In genomic region chr8:83995973-83996372, GRCm38 (mm10) we compare ENCODE assay signal across 9 mouse cellular contexts. TPM values are rescaled to one million over a fixed set of nuclear protein-coding genes. Genes with fewer than 3 reads are reported as not detected.
DNase-seq lines count a peak whose midpoint lies in the region; ATAC-seq and TF ChIP-seq lines count a peak whose summit lies in the region.
"Had no signal": no experiment of that assay in that cellular context is flagged by ENCODE, and none has a peak within 500 bp of the region (broad histone marks: within the 10 kb centered on the region; RNA-seq: fewer than 3 reads in every experiment).

No protein-coding gene starts in this region.

- H3K27ac ChIP-seq in kidney, embryonic 14.5 days (ENCODE audit: low read depth, low read length), result peak overlapping the region; percentile 96
- no peak overlapping the region for H3K27ac ChIP-seq in brown adipose tissue, adult 24 weeks (replicated peaks; ENCODE audit: low read depth, low read length)
- peak overlapping the region; percentile 91; the same call in 1 of the 2 replicates for H3K27ac ChIP-seq in heart, postnatal 0 days (ENCODE audit: low read depth)
- peak overlapping the region; percentile 94 for H3K27ac ChIP-seq in midbrain, embryonic 10.5 days (replicated peaks)

- TF ChIP-seq CTCF in heart, postnatal 0 days (IDR thresholded peaks at IDR 0.05; ENCODE audit: low read depth), result no peak

- DNase-seq in kidney, postnatal 14 days, result no peak
- no peak for DNase-seq in heart, postnatal 0 days (ENCODE audit: low spot score)
- peak; percentile 26 for DNase-seq in midbrain, embryonic 10.5 days (ENCODE audit: low spot score)
- no peak for DNase-seq in urinary bladder, postnatal 14 days (ENCODE audit: low spot score)
- no peak for DNase-seq in layer of hippocampus, adult 9-10 months (ENCODE audit: low spot score)
- no peak for DNase-seq in layer of hippocampus, adult 9-11 months

- TF ChIP-seq EP300 in heart, postnatal 0 days (IDR thresholded peaks at IDR 0.05; ENCODE audit: low read depth), result no peak

- H3K27me3 ChIP-seq in kidney, embryonic 14.5 days (ENCODE audit: control insufficient read depth, insufficient read depth, low read length), result no peaks in the 10 kb centered on the region; the same call in 1 of the 2 replicates
- H3K27me3 ChIP-seq in heart, postnatal 0 days (ENCODE audit: control insufficient read depth, insufficient read depth, low read length), result no peaks in the 10 kb centered on the region
- H3K27me3 ChIP-seq in midbrain, embryonic 10.5 days (ENCODE audit: low read depth, poor library complexity, severe bottlenecking), result peaks cover 34% of the 10 kb centered on the region

- peaks cover 20% of the 10 kb centered on the region for H3K4me1 ChIP-seq in kidney, embryonic 14.5 days (ENCODE audit: control insufficient read depth, insufficient read depth, low read length)
- 0 out of 2 replicates have a peak, but pooled peaks cover 7% of the 10 kb centered on the region for H3K4me1 ChIP-seq in brown adipose tissue, adult 24 weeks (ENCODE audit: control insufficient read depth, insufficient read depth, insufficient read length, low read length)
- 0 out of 2 replicates have a peak, but pooled peaks cover 5% of the 10 kb centered on the region for H3K4me1 ChIP-seq in heart, postnatal 0 days (ENCODE audit: control insufficient read depth, insufficient read depth)
- H3K4me1 ChIP-seq in midbrain, embryonic 10.5 days, result peaks cover 32% of the 10 kb centered on the region

- H3K4me3 ChIP-seq in kidney, embryonic 14.5 days (ENCODE audit: low read length), result peak overlapping the region; percentile 81
- H3K4me3 ChIP-seq in brown adipose tissue, adult 24 weeks (ENCODE audit: insufficient read depth, low read depth, low read length), result peak overlapping the region; percentile 85
- no peak overlapping the region for H3K4me3 ChIP-seq in heart, postnatal 0 days (ENCODE audit: low read depth, low read length)
- H3K4me3 ChIP-seq in midbrain, embryonic 10.5 days, result peak overlapping the region; percentile 87

- H3K9ac ChIP-seq in kidney, embryonic 14.5 days (ENCODE audit: low read depth, low read length), result peak overlapping the region; percentile 92; the same call in 1 of the 2 replicates
- H3K9ac ChIP-seq in heart, postnatal 0 days (replicated peaks; ENCODE audit: low read depth, low read length), result 0 out of 2 replicates have a peak overlapping the region, but pooled peaks have one; percentile 78

- H3K4me2 ChIP-seq in kidney, embryonic 14.5 days (replicated peaks; ENCODE audit: low read depth, low read length), result peak overlapping the region; percentile 70
- H3K4me2 ChIP-seq in heart, postnatal 0 days (ENCODE audit: low read depth, low read length), result peak overlapping the region; percentile 71

- H3K9me3 ChIP-seq in kidney, embryonic 14.5 days (ENCODE audit: control insufficient read depth, low read length), result no peaks in the 10 kb centered on the region
- H3K9me3 ChIP-seq in heart, postnatal 0 days (replicated peaks; ENCODE audit: control insufficient read depth, low read length), result no peaks in the 10 kb centered on the region
- no peaks in the 10 kb centered on the region for H3K9me3 ChIP-seq in midbrain, embryonic 10.5 days (replicated peaks)

- 16% methylated on average over 12 of the region's 12 CpGs for WGBS in kidney, embryonic 14.5 days
- 36% methylated on average over 12 of the region's 12 CpGs for WGBS in heart, postnatal 0 days
- WGBS in midbrain, embryonic 10.5 days, result 10% methylated on average over 12 of the region's 12 CpGs

- no peak; the same call in 1 of the 2 replicates for ATAC-seq in kidney, embryonic 14.5 days (ENCODE audit: low FRiP score, low TSS enrichment)
- no peak for ATAC-seq in heart, postnatal 0 days (ENCODE audit: insufficient read depth, low read depth)

- H3K36me3 ChIP-seq in kidney, embryonic 14.5 days (ENCODE audit: control insufficient read depth, insufficient read depth, low read length), result peaks cover 40% of the 10 kb centered on the region
- peaks cover 45% of the 10 kb centered on the region for H3K36me3 ChIP-seq in heart, postnatal 0 days (replicated peaks; ENCODE audit: control insufficient read depth, insufficient read depth, low read length)
- H3K36me3 ChIP-seq in midbrain, embryonic 10.5 days, result peaks cover 60% of the 10 kb centered on the region

RNA-seq across cellular contexts. Expression of gene Samd1, which starts 1.5 kb away (rescaled TPM):
- 17.9 and 31.9 TPM in 2 replicates for polyA plus RNA-seq in kidney, embryonic 14.5 days (2014; fragmentation: Nextera tagmentation; extraction: Ambion mirVana)
- 12.0 and 12.4 TPM in 2 replicates for polyA plus RNA-seq in brown adipose tissue, adult 24 weeks (2012; ENCODE audit: insufficient read depth, insufficient read length, missing spikeins)
- 46.3 and 52.0 TPM in 2 replicates for total RNA-seq in heart, postnatal 0 days (2014; rRNA removed; ENCODE audit: low replicate concordance)
- polyA plus RNA-seq in heart, postnatal 0 days (2015; fragmentation: Nextera tagmentation; extraction: Ambion mirVana), result 3.6 and 3.7 TPM in 2 replicates
- 8.0 and 8.5 TPM in 2 replicates for polyA plus RNA-seq in midbrain, embryonic 10.5 days (2016; fragmentation: Nextera tagmentation; extraction: Ambion mirVana)

RNA-seq across cellular contexts. Expression of gene 1700067K01Rik, which starts 5.3 kb away (rescaled TPM):
- polyA plus RNA-seq in kidney, embryonic 14.5 days (2014; fragmentation: Nextera tagmentation; extraction: Ambion mirVana), result 1.2 TPM in 2 replicates
- polyA plus RNA-seq in brown adipose tissue, adult 24 weeks (2012; ENCODE audit: insufficient read depth, insufficient read length, missing spikeins), result not detected in 2 replicates
- not detected in 2 replicates for total RNA-seq in heart, postnatal 0 days (2014; rRNA removed; ENCODE audit: low replicate concordance)
- 0.96 and 1.3 TPM in 2 replicates for polyA plus RNA-seq in heart, postnatal 0 days (2015; fragmentation: Nextera tagmentation; extraction: Ambion mirVana)
- polyA plus RNA-seq in midbrain, embryonic 10.5 days (2016; fragmentation: Nextera tagmentation; extraction: Ambion mirVana), result 0.68 and 0.99 TPM in 2 replicates
- total RNA-seq: heart, postnatal 36 days had no signal

RNA-seq across cellular contexts. Expression of gene 2210011C24Rik, which starts 16.0 kb away (rescaled TPM):
- polyA plus RNA-seq in kidney, embryonic 14.5 days (2014; fragmentation: Nextera tagmentation; extraction: Ambion mirVana), result 3.6 and 5.7 TPM in 2 replicates
- not detected in 2 replicates for polyA plus RNA-seq in brown adipose tissue, adult 24 weeks (2012; ENCODE audit: insufficient read depth, insufficient read length, missing spikeins)
- 17.8 TPM in 1 of 2 replicates, not detected in the other for total RNA-seq in heart, postnatal 0 days (2014; rRNA removed; ENCODE audit: low replicate concordance)
- 0.48 and 0.88 TPM in 2 replicates for polyA plus RNA-seq in heart, postnatal 0 days (2015; fragmentation: Nextera tagmentation; extraction: Ambion mirVana)
- polyA plus RNA-seq in midbrain, embryonic 10.5 days (2016; fragmentation: Nextera tagmentation; extraction: Ambion mirVana), result 0.20 and 0.67 TPM in 2 replicates

RNA-seq across cellular contexts. Expression of gene Prkaca, which starts 23.2 kb away (rescaled TPM):
- polyA plus RNA-seq in kidney, embryonic 14.5 days (2014; fragmentation: Nextera tagmentation; extraction: Ambion mirVana), result 123 and 124 TPM in 2 replicates
- polyA plus RNA-seq in brown adipose tissue, adult 24 weeks (2012; ENCODE audit: insufficient read depth, insufficient read length, missing spikeins), result 270 and 332 TPM in 2 replicates
- total RNA-seq in heart, postnatal 0 days (2014; rRNA removed; ENCODE audit: low replicate concordance), result 246 and 345 TPM in 2 replicates
- polyA plus RNA-seq in heart, postnatal 0 days (2015; fragmentation: Nextera tagmentation; extraction: Ambion mirVana), result 305 and 312 TPM in 2 replicates
- polyA plus RNA-seq in midbrain, embryonic 10.5 days (2016; fragmentation: Nextera tagmentation; extraction: Ambion mirVana), result 169 and 178 TPM in 2 replicates

RNA-seq across cellular contexts. Expression of gene Palm3, which starts 25.3 kb away (rescaled TPM):
- 5.9 and 7.4 TPM in 2 replicates for polyA plus RNA-seq in kidney, embryonic 14.5 days (2014; fragmentation: Nextera tagmentation; extraction: Ambion mirVana)
- not detected in 2 replicates for polyA plus RNA-seq in brown adipose tissue, adult 24 weeks (2012; ENCODE audit: insufficient read depth, insufficient read length, missing spikeins)
- total RNA-seq in heart, postnatal 0 days (2014; rRNA removed; ENCODE audit: low replicate concordance), result not detected in 2 replicates
- polyA plus RNA-seq in heart, postnatal 0 days (2015; fragmentation: Nextera tagmentation; extraction: Ambion mirVana), result 0.33 and 0.41 TPM in 2 replicates
- polyA plus RNA-seq in midbrain, embryonic 10.5 days (2016; fragmentation: Nextera tagmentation; extraction: Ambion mirVana), result 7.9 and 8.0 TPM in 2 replicates
